Mouse (Mus musculus): ENCODE measurements around the gene Spg21.

The Spg21 gene

DNA sequence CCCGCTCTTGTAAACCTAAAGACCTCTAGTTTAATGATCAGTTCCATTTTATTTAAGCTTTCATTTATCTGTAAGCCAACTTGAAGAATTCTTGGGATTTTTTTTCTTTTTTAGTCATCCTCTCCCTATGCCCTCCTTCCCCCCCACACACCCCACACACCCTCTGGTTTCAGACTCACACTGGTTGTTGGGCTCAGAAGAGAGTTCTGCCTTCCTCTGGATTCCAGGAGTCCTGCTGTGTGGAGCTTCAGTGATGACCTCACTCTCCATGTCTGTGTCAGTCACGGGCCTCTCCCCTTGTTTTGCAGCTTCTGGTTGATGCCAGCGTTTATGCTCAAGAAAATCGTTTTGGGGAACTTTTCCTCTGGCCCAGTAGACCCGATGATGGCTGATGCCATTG, 19.3 kb downstream of the Spg21 start:
- DNase-seq: no peak

DNA sequence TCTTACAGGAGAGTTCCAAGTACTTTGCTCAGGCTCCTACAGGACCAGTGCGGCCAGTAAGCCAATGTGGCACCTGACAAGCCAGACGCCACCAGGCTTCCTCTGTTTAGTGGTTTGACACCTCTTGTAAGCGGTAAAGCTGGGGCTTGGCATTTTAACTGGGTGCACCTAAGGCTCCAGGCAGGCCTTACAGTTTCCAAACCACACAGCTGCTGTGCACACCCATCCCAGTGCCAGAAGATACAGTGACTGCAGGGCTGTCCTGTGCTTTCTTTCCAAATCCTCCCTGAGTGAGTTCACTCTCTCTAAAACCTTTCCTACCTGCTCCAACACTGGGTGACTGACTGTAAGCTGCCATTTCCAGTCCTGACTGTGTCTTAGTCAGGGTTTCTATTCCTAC, 30.7 kb downstream of the Spg21 start:
- DNase-seq: no peak

DNA sequence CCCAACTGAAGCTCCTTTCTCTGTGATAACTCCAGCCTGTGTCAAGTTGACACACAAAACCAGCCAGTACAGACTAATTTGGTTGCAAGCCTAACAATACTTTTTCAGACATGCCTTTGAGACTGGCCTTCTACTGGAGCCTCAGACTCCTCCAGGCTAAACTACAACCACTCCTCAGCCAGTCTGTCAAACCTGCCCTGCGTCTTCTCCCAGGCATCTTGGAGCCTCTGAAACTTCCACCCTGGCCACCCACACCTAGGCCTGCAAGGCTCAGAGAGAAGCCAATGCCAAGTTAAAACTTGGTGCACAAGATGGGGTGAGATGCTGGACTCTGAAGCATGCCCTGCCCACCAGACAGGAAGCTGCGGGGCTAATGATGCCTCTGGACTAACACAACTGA, 31.6 kb downstream of the Spg21 start:
- DNase-seq: no peak

DNA sequence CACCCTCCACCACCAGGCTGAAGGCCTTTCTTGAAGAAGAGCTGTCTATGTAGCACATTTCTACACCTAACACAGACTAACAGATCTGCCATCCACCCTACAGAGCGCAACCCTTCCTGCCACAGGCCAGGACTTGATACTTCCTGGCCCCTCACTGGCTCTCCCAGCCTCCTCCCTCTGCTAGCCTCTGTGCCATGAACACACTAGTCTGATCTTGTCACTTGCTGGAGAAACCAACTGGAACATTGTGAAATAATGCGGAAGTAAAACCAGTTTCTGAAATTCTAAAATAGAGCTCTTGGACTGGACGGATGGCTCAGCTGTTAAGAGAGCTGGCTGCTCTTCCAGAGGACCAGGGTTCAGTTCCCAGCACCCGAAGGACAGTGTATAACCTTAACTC, 32.1 kb downstream of the Spg21 start:
- no peak for DNase-seq

DNA sequence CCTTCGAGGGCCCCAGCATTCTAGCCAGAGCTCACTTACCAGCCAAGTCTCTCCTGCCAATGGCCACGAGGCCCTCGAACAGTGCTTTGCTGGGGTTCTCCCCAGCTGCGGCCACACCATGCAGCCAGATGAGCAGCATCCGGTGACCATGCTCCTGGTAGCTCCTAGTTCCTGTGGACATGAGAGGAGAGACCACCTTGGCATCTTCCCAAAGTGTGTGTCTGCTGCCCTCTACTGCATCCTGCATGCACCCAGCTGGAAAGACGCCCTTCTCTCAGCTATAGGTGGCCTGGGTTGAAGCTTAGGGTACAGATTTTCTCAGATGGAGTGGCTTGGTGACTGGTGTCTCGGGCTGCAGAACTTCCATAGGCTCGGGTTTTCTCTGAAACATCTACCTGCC, 41.4 kb downstream of the Spg21 start:
- DNase-seq: no peak

DNA sequence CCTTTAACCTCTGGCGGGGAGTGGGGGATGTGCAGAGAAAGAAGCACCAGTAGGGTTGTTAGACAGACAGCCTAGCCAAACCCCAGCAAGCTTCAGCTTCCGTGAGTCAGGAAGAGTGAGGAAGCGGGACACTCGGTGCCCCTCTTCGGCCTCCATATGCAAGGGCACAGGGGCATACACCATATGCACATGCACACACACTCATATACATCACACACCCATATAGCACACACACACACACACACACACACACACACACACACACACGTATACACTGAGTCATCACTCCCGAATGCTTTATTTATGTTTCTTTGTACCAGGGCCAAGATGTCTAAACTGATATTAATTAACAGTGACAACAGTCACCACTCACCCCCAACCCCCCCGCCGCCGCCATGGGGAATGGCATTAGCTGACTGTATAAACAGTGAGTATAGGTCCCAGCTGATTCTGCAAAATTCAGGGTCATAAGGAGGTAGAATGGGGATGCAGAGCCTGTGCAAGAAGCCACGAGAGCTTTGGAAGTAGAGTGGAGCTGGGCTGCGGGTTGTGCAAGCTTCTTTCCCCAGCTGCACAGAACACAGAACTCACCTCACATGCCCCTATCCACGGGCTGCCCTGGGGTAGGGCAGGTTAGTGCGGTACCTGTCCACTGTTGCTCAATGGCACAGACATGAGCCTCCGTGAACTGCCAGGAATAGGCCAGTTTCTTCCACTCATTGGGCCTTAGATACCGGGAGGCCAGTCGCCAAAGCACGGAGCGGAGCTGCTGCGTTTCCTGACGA, 42.2 kb downstream of the Spg21 start:
- no peak for DNase-seq

DNA sequence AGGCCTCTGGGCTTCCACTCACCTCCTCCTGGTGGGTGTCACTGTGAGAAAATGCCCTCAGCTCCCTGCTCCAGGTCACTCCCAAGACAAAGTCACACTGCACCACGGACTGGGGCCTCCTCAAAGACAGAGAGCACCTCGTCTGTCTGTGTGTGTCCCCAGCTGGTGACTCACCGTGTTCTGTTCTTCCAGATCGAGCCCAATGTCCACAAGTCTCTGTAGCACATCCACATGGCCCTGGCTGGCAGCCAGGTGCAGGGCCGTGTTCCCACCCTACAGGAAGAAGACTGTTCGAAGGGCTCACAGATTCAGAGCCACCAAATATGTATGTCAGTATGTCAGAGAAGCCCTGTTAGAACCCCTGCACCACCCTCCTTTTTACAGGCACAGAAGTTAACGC, 47.7 kb downstream of the Spg21 start:
- no peak for DNase-seq

DNA sequence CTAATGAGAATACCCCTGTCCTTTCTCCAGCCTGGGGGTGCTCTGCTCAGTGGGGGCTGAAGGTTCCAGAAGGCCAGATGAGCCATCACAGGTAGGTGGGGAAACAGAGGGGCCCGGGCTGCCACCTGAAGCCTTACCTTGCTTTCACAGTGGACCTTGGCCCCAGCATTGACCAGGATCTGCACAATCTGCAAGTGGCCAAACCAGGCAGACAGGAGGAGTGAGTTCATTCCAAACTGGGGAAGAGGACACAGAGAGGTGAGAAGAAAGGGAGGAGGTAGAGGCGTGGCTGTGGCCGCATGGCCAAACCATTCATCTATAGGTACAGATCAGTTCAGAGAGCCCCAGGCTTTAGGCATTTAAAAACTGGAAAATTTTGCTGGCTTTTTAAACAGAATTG, 51.8 kb downstream of the Spg21 start:
- no peak for DNase-seq

DNA sequence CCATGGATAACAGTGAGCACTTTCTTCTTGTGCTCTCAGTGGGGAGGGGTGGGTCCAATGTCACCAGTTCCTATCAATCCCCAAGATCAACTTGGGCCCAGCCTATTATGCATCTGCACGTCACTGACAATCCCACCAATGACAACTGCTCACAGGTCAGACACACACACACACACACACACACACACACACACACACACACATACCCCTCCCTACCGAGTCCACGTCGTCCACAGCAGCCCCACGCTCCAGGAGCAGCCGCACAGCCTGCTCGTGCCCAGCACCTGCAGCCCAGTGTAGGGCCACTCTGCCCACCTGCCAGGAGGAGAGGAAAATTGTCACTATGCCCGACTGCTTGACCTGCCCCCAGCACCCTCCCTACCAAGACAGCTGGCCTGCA, 53.7 kb downstream of the Spg21 start:
- DNase-seq: no peak

DNA sequence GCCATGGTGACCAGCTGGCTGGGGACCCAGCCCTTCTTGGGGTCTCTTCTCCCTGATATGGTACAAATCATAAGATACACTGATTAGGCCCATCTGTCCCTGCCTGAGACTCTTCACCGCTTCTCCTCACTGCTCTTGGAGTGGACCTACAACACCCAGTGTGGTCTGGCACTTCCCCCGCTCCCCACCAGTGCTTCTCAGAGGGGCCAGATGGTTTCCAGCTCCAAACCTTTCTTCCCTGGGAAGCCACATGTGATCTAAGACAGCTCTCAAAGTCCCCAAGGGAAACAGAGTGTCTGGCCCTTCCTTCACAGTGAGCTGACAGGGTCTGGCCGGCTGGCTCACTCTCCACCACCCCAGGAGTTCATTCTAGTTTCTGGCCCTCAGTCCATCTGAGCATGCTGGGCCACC, 54.1 kb downstream of the Spg21 start:
- DNase-seq: no peak

DNA sequence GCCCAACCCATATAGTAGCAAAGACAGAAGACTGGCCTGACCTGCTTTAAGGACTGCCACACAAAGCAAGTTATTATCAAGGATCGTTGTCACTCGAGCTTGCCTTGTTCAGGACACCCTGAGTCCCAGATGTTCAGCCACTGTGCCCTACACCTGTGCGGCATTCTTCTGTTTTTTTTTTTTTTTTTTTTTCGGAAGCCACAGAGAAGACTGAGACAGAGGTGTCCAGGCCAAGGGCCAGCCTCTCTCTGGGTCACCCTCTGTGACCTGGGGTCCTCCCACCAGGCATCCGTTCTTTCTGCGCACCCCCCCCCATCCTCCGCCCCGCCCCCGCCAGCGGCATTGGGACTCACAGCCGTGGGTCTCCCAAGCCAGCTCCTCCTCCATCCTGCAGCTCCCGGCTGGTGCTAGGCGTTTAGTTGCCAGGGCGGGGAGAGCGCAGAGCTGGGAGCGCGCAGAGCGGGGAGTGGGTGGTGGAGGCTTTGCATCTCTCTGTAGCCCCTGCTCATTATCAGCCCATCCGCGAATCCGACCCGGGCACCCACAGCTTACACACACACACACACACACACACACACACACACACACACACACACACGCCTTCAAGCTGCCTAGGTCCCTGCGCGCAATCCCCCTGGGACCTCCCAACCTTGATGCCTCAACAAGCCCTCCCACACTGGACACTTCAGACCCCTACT, 59.2 kb downstream of the Spg21 start, which contains the start of gene Ankdd1a:
Ankdd1a (minus strand) TSS at position 387 of the 698 bp plus-strand sequence.
- DNase-seq: peak; percentile 69

DNA sequence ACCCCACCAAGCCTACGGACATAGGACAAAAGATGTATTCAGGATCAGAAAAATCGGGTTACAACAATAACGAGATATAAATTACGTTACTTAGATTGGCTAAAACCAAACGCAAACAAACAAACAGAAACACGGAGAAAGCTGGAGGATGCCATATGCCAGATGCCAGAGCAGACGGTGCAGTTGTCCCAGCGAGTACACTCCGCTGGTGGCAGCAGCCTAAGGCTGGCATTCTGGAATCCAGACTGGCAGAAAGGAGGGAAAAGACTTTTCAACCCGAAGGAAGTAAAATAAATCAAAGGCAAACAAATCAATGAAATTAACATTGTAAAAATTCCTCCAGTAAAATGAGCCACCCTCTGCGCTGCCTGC, 59.7 kb downstream of the Spg21 start:
- peak; percentile 26 for DNase-seq

DNA sequence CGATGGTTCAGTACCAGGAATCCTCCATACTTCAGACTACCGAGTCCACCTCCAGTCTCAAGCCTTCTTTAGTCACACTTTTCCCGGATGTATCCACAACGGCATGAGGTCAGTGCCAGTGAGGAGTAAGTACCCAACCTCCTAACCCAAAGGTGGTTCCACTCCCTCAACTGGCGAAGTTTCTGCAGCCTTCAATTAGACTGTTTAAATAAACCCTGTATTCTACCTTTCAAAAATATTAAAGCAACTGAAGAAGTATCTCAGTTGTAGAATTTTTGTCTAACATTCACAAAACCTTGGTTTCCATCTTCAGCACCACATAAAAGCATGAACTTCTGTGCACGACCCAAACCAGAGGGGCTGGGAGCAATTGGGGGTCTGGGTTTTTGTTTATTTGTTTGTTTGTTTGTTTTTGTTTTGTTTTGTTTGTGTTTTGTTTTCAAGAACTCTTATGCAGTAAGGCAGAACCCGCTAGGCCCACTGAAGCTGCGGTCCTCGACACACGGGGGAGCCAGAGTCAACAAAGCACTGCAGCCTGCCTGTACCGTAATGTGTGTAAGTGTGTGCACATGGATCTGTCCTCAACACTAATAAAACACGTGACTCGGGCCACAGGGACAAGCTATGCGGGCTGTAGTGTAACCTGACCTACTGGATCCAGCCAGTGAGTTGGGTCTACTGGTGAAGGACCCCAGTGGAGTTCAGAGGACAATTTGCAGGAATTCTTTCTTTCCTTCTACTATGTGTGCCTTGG, 63.0 kb downstream of the Spg21 start:
- DNase-seq: peak; percentile 73

DNA sequence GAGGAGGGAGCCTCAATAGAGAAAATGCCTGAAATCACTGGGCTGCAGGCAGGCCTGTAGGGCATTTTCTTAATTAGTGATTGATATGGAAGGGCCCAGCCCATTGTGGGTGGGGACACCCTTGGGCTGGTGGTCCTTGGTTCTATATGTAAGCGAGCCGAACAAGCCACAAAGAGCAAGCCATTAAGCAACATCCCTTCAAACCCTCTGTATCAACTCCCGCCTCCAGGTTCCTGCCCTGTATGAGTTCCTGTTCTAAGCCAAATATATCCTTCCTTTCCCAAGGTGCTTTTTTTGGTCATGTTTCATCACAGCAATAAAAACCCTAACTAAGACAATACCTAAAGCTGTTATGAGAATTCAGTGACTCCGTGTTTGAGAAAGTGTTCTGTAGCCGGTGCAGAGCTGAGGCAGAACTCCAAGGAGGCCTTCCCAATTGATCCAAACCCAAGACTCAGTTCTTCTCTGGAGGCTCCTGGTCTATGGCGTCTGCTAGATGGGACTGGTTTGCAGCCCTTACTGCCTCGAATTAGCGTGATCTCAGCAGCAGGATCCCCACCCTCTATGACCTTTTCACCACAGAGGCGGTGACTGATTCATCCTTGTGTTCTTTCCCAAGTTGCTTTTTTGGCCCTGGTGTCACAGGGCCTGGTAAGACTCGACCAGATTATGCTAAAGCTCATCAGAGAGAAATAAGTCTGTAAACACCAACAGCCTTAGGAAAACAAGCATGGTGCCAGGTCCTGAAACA, 64.9 kb downstream of the Spg21 start:
- no peak for DNase-seq

DNA sequence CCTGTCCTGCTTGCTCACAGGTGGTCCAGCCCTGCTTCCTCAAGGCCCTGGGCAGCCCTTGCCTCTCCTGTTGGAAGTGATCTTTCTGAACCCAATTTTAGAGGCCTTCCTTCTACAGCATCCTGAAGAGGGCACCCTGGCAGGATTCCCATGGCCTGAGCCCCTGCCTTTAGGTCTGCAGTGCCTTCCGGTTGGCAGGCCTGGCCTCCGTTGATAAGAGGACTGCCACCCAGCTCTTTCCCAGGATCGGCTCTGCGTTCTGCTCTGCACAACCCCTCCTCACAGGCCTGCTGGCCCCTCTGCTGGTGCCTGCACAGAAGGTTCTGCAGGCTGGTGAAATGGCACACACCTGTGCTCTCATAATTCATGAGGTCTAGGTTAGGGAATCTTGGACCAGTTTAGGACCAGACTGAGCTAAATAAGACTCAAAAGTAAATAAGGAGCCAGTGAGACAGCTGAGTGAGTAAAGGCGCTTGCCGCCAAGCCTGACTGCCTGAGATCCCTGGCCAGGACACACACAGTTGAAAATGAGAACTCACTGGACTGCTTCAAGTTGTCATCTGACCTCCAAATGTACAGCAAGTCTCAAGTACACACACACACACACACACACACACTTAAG, 67.8 kb downstream of the Spg21 start:
- DNase-seq: no peak

DNA sequence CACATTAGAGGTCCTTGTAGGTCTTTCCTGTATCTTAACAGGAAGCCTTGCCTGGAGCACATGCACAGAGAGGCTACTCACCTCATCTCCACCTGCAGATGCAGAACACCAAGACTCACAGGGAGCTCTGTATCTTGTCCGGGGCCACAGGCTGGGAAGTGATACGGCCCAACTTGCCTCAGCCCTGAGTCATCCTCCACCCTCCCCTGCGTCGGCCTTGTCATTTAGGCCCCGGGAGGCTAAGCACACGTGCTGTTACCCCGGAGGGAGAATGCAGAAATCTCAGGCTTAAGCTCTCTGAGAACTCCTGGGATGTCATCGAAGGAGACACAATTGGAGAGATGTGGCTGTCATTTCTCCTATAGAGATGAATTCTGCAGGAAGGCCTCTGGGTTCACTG, 68.9 kb downstream of the Spg21 start:
- no peak for DNase-seq

DNA sequence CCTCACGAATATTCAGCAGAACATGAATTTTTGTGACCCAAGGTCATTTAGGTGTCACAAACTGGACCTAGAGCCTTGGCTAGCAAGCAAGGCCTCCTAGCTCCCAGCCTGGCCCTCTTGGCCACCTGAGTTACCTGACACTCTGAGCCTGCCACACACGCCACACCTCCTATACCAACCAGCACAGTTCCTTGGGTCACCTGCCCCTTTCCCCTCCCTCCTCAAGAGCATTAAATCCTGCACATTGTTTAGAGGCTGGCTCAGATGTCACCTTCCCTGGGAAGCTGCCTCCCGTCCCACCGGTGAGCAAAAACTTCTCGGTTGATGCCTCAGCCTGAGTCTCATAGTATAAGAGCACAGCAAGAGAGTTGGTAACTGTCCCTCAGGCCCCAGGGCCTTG, 70.5 kb downstream of the Spg21 start:
- DNase-seq: no peak

DNA sequence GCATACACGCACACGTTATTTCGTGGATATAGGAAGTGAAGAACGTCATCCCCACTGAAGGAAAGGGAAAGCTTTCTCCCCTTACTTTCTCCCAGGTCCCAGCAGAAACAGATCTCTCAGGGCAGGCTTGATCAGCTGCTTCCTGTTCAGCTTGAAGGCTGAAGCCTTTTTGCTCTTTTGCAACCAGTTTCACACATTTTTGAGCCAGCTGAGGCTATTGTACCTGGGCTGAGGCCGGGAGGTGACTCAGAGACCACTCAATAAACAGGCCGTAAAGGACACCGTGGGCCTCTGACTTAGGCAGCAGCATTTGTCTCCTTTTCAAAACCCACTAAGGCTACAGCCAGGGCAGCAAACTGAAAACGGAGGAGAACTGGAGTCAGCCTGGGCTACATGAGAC, 72.2 kb downstream of the Spg21 start:
- no peak for DNase-seq

DNA sequence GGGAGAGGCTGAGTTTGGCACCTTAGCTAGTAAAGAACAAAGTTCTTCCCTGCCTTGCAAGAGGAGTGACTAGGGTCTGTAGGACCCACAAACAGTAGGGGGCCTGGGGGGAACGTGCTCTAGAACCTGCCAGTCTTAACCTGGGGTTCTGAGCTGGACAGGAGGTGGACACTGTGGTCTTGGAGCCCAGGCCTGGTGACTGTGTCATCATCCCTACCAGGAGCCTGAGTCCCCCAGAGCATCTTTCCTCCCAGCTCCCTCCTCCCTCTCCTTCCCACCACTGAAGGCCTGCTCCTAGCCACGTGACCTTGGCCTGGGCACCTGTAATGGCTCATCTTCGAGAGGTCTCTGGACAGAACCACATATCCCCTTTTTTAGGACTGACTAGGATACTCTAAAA, 73.4 kb downstream of the Spg21 start:
- no peak for DNase-seq

DNA sequence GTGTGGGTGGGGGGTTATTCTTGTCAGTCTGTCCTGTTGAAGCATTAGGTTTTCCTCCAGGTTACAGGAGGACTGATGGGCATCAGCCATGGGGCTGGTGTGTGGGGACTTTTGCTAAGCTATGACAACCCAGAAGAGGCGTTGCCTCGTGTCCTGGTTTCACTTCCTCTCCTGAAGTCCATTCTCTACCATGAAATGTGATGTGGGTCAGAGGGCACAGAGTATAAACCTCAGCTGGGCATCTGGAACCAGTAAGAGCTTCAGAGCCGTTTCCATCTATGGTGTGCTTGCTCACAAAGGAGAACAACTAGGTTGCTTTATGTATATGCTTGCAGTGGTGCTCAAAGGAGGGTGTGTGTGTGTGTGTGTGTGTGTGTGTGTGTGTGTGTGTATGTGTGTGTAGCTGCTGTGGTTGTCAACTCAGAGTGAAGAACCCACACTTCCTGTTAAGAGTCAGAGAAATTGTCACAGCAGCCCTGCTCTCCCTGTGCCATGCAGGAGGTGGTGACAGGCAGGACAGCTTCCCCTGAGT, 74.5 kb downstream of the Spg21 start:
- no peak for DNase-seq

DNA sequence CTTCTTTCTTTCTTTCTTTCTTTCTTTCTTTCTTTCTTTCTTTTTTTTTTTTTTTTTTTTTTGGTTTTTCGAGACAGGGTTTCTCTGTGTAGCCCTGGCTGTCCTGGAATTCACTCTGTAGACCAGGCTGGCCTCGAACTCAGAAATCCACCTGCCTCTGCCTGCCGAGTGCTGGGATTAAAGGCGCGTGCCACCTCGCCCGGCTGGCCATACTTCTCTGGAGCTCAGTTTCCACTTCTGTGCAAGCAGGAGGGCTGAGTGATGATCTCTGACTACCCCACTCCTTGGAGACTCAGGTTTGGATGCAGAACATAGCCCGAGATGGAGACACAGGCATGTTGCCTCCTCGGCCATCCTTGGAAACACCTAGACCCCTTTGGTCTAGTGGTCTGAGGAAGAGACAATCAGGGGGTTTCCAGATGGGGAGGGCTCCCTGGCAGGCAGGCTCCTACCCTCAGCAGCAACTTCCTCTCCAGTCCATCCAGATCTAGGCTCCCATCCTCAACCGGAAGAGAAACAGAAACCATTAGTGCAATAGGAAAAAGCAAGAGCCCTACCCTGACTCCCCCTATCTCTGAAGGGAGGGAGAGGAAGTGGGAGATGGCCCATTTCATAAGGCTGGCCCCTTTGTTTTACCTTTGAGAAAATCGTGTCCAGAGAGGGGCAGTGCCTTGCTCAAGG, 75.2 kb downstream of the Spg21 start:
- no peak for DNase-seq

DNA sequence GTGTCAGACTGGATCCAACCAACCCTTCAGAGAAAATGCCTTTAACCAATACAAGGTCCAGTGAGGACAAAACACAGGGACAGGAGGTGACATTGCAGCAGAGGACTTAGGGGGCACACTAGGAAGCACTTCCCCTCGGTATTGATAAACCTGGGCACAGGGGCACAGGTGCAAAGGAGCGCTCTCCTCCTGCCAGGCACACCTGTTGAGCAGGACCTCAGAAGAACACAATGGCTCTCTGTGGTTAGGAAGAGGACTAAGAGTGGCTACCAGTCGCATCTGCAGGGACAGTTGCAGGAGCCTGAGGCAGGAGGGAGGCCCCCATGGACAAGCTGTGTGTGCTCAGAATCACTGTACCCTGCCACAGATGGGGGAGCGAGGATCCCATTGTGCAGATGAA, 75.7 kb downstream of the Spg21 start:
- no peak for DNase-seq
